Mouse (Mus musculus): ENCODE results near the gene Gnat3.

The Gnat3 gene

GRCm38 (mm10) chr5:18006157-18006556 is 43.8 kb downstream of the Gnat3 start:
- in situ Hi-C loops (cut with MseI, MboI) = no loop called here

- in situ Hi-C loops (cut with MseI, MboI) = no loop called here
Measured at GRCm38 (mm10) chr5:18007067-18007466, 44.7 kb downstream of the Gnat3 start.

DNA sequence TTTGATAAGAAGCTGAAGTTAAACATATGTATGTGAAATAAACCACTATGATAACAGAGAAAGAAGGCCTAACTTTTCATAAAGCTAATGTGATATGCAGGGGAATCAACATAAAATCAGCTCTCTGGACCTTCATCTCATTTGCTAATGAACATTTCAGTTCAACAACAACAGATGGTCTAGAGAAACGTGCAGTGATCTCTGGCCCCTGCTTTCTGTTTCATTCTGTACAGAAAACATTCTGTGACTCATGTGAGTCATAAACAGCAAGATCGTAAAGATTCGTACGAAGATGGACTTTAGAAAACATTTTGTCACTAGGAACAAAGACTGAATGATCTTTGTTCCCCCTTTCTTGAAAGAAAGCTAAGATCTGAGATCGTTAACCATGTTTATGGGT is 48.0 kb downstream of the Gnat3 start:
- in situ Hi-C loops (cut with MseI, MboI) = no loop called here

DNA sequence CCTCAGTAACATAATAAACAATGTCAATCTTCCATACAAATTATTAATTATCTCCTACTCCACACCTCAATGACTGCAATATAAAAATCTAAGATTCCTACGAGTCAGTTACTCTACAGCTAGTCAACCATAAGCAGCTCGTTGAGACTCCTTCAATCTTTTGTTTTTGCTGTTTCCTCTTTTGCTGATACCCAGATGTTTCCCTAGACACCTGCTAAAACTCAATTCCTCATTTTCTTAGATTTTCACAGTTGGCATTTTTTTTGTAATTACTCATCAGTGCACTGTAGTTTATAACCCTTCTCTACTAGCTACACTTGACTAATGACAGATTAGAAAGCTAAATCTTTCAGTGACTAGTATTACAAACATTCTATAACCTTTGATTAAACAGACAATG is 50.8 kb downstream of the Gnat3 start:
- in situ Hi-C loops (cut with MseI, MboI) = no loop called here

DNA sequence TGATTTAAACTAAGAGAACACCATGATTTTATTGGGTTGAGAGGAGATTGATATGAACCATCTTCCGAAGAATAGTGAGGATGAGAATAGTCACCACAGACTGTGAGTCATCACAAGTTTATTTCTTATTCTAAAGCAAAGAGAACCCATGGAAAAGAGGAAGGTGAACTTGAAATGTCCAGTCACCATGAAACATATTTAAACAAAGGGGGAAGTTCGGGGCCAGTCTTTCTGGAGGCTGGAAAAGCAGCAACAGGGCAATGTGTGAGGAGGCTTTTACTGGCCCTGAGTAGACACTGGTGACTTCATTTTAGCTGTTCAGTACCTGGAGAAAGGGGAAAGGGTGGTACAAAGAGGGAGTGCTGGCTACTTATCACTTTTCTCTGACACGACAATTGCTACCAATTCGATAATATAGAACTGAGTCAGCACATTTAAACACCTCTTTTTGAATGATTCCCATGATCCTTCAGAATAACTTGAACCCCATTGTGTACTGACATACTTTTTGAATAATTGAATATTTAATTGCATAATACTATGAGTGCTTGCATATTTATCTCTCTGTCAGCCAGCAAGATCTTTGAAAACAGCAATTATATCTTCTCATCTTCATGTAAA is 52.0 kb downstream of the Gnat3 start:
- in situ Hi-C loops (cut with MseI, MboI) = no loop called here

GRCm38 (mm10) chr5:18023347-18023746 is 61.0 kb downstream of the Gnat3 start:
- in situ Hi-C loops (cut with MseI, MboI) = no loop called here

DNA sequence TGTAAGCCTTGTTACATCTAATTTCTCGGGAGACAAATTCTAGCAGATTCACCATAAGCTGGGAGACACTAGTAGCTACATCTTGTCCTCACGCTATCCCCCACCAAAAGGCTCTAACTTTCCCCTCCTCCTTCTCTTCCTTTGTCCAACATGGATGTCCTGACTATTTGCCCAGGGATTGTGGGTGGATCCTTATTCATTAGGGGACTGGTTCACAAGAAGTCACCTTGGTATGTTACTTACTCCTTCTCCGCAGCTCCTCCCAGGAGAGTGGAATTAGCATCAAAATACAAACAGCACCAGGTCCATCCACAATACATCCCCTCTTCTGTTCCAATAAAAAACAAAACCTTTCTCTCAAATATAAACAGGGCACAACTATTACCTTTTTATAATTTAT is 65.2 kb downstream of the Gnat3 start:
- in situ Hi-C loops (cut with MseI, MboI) = loop anchor here in 1 of 2 experiments (25.0 kb wide), 1 partner anchor 190 kb away; no protein-coding TSS in a partner anchor

DNA sequence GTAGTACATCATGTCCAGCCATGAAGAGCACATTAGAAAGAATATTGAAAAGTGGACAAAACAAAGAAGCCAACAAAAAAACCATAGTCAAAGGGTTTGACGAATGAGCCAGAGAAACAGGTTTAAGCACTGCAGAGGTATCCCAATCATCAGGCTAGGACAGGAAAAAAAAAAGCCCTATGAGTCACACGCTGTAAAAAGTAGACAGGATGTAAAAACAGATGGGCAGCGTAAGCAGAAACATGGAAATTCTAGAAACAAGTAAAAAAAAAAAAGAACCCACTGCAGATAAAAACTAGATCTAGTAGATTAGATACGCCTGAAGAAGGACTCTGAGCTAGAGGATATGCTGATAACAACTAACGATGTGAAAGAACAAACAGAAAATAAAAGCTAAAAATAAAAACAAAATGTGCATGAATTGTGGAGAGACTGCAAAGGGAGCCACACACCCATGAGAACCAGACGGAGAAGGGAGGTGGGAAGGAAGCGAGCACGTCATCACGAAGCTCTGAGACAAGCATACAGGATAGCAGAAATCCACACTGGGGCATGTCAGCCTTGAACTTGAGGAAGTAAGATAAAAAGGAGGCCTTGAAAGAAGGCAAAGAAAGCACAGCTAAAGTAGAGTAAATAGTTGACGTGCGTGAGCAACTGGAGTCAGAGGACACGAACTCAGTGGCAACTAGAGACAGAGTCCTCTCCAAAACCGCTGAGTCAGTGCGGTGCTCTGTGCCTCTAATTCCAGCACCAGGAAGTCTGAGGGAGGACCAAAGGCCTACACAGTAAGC is 73.7 kb downstream of the Gnat3 start:
- in situ Hi-C loops (cut with MseI, MboI) = loop anchor here in 1 of 2 experiments (25.0 kb wide), 1 partner anchor 199 kb away; no protein-coding TSS in a partner anchor

DNA sequence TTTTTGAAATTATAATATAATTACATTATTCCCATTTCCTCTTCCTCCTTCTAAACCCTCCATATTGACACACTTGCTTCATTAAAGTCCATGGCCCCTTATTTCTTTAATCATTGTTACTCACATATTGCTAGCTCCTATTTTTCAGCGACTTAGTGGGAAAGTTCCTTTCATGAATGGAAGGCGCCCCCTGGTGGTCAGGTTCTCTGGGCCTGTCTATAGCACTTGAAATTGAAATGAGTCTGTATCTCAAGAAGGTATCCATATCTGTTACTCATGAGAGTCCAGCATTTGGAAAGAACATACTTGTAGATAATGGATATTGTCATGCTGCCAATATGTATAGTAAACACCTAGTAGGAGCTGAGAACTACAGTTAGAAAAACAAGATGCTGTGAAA is 80.7 kb downstream of the Gnat3 start:
- in situ Hi-C loops (cut with MseI, MboI) = loop anchor here (10.0 to 25.0 kb wide), 2 partner anchors 206 to 228 kb away; no protein-coding TSS in a partner anchor

DNA sequence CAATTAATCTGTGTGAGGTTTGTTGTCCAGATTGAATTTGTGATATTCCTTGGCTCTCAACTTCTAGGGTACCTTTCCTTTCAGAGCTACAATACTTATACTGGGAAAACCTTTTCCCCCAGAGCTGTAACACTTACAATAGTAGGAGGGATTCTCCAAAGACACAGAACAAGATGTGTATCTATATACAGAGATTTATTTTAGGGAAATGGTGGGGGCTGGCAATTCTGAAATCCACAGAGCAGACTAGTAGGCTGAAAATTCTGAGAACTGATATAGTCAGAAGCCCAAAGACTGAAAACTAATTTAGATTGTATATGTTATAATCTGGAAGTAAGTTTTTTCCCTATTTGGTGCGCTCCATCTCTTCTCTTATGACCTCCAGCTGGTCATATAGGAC is 86.5 kb downstream of the Gnat3 start:
- in situ Hi-C loops (cut with MseI, MboI) = loop anchor here (10.0 to 25.0 kb wide), 2 partner anchors 212 to 234 kb away; no protein-coding TSS in a partner anchor

- in situ Hi-C loops (cut with MseI, MboI) = no loop called here
Measured at GRCm38 (mm10) chr5:18055323-18055722, 93.0 kb downstream of the Gnat3 start.
